ENCODE assay signal across 8 mouse cellular contexts in the genomic region with DNA sequence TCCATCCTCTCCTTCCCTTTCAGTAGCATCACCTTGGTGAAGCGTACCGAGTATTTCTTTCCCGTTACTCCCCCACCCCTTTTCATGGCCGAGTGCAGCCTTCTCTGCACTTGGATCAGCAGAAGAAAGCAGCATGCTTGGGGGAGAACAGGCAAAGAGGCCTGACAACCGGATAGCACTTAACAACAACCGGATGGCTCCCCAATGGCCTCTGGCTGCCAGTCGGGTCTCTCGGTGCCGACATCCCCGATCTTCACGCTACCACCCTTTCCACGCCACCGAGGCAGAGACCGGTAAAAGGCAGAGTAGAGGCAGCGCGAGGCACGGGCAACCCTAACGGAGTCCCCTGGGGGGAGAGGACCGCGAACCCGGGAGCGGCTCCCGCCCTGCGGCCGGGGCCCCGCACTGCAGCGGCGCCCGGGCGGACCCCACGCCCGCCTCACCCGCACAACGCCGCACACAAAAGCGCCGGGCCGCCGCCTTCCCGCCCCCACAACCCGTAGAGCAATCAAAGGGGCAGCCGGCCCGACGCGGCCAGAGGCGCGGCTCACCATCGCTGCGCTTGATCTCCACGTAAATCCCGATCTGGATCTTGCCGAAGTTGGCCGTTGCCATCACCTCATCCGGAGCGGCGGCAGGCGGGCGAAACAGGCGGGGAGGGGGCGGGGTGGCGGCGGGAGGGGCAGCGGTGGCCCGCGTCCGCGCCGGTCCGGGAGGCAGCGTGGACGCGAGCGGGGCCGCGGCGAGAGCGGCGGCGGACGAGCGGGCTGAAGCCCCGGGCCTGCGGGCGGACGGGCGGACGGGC. TPM values are rescaled to one million over a fixed set of nuclear protein-coding genes. Genes with fewer than 3 reads are reported as not detected.
DNase-seq lines count a peak whose midpoint lies in the region; ATAC-seq and TF ChIP-seq lines count a peak whose summit lies in the region.

A gene (minus strand): TSS at position 666 of the 805 bp plus-strand sequence.

- peak; percentile 61 for ATAC-seq in Patski
- ATAC-seq in hindbrain, embryonic 16.5 days, result peak; percentile 61
- peak; percentile 44 for ATAC-seq in megakaryocyte, adult 5-6 weeks (ENCODE audit: poor library complexity, severe bottlenecking)

- peak within 1 kb of the TSS; percentile 95 for H3K4me3 ChIP-seq in hindbrain, embryonic 16.5 days (ENCODE audit: low read length)

- WGBS in hindbrain, embryonic 16.5 days, result under 1% methylated on average over 53 of the region's 87 CpGs

- DNase-seq in Patski (ENCODE audit: low read depth, low spot score), result no peak
- DNase-seq in cerebellum, postnatal 36 days, result peak; percentile 56 to 59
- peak; percentile 34 for DNase-seq in gastrocnemius, adult 18-20 months (ENCODE audit: low spot score)
- peak; percentile 30 to 32 for DNase-seq in left cerebral cortex, adult 8-10 months (ENCODE audit: low spot score in 2 of 2)
- DNase-seq in right cerebral cortex, postnatal 10 days (ENCODE audit: low spot score in 2 of 2), result peak; percentile 67 to 73
- DNase-seq in urinary bladder, postnatal 14 days (ENCODE audit: low spot score), result peak; percentile 38

- no peaks in the 10 kb centered on the region for H3K9me3 ChIP-seq in hindbrain, embryonic 16.5 days (ENCODE audit: control insufficient read depth, low read length)

- no peaks in the 10 kb centered on the region for H3K27me3 ChIP-seq in Patski
- no peaks in the 10 kb centered on the region for H3K27me3 ChIP-seq in hindbrain, embryonic 16.5 days (replicated peaks; ENCODE audit: control insufficient read depth, insufficient read depth, low read length)

- H3K36me3 ChIP-seq in hindbrain, embryonic 16.5 days (ENCODE audit: control insufficient read depth, insufficient read depth, low read length), result no peaks in the 10 kb centered on the region

- POLR2A ChIA-PET in Patski (lab: Charles Lee), result no interaction called here

- no peak for TF ChIP-seq CTCF in Patski (IDR thresholded peaks at IDR 0.05)

- in situ Hi-C loops in Patski (cut with MboI; ENCODE audit: low pct_unique_long_range_greater_than_20kb), result no loop called here

- H3K4me1 ChIP-seq in hindbrain, embryonic 16.5 days (ENCODE audit: control insufficient read depth, insufficient read depth, low read depth, low read length), result peaks cover 19% of the 10 kb centered on the region

- peak within 1 kb of the TSS; percentile 91 for H3K9ac ChIP-seq in hindbrain, embryonic 16.5 days (ENCODE audit: low read depth, low read length)

- CTCF ChIA-PET in Patski (lab: Charles Lee), result interaction anchor here (1.4 kb wide), 1 partner anchor 78 kb away, joined by 4 read pairs; no protein-coding TSS in a partner anchor

- H3K27ac ChIP-seq in hindbrain, embryonic 16.5 days (ENCODE audit: low read depth, low read length), result peak within 1 kb of the TSS; percentile 98

- peak within 1 kb of the TSS; percentile 78 for H3K4me2 ChIP-seq in hindbrain, embryonic 16.5 days (ENCODE audit: low read length)

RNA-seq across cellular contexts. Expression of the gene that starts here (rescaled TPM):
- polyA plus RNA-seq in Patski (2021), result 35.0 TPM
- 10 to 100 TPM; 29.2 to 33.3 TPM for total RNA-seq in gastrocnemius, adult 18-20 months (2021)
- 37.2 and 45.7 TPM in 2 replicates for polyA plus RNA-seq in hindbrain, embryonic 16.5 days (2015; fragmentation: Nextera tagmentation; extraction: Ambion mirVana)
- total RNA-seq in left cerebral cortex, adult 8-10 months (2022), result 10 to 100 TPM; 77.4 to 94.3 (median 88.1) TPM
- total RNA-seq in megakaryocyte, adult 5-6 weeks (2015), result 49.5 and 80.4 TPM in 2 replicates
- total RNA-seq in megakaryocyte, adult 5-6 weeks (2017), result 20.9 and 28.7 TPM in 2 replicates
